Mouse (Mus musculus): ENCODE results near the gene Drap1. TPM values are rescaled to one million over a fixed set of nuclear protein-coding genes. Genes with fewer than 3 reads are reported as not detected.

Gene Drap1
- total and polyA plus RNA-seq, 3 experiments, result 183 to 307 TPM; not detected in 1

DNA sequence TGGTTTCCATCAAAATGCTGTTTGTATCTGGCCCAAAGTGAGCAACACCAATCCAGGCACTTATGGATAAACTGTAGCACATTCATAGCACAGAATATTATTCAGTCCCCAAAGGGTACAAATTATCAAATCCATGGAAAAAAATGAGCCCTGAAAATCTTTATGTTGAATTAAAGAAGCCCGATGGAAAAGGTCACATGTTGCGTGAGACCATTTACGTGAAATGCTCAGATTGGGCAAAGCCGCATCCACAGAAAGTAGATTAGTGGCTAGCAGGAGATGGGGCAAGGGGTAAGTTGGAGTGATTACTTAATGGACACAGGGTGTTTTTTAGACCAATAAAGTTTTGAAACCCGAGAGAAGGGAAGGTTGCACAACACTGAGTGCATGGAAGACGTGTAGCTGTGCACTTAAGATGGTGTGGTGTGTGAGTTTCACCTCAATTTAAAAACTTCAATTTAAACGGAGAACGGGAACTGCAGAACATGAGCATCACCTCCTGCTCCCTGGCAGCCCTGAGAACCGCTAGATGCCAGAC is 19.7 kb upstream of the Drap1 start:
- Histone ChIP-seq H3K27me3 (ENCODE audit: control insufficient read depth in 1 of 2, insufficient read depth in 2 of 2, low read length in 2 of 2) (peaks cover 0 to 3% of the 10 kb centered on the region in 2 experiments; a peak in 1 of 4 replicates), H3K4me3 (ENCODE audit: control insufficient read depth in 1 of 2, insufficient read depth in 1 of 2, low read depth in 2 of 2, low read length in 2 of 2) (no peak overlapping the region), H3K9ac (ENCODE audit: control insufficient read depth, low read depth, low read length, poor library complexity, severe bottlenecking) (no peak overlapping the region), H3K36me3 (ENCODE audit: control insufficient read depth in 1 of 2, insufficient read depth in 2 of 2, low read length in 2 of 2) (no peaks in the 10 kb centered on the region; a peak in 1 of 4 replicates), H3K4me1 (ENCODE audit: control insufficient read depth in 1 of 2, insufficient read depth in 2 of 2, low read length in 2 of 2) (peaks cover 0 to 16% of the 10 kb centered on the region in 2 experiments; a peak in 3 of 4 replicates), H3K79me2 (ENCODE audit: control insufficient read depth, insufficient read depth, low read length, poor library complexity) (peaks cover 6% of the 10 kb centered on the region; the same call in 1 of the 2 replicates), H3K27ac (ENCODE audit: control insufficient read depth, low read depth, low read length) (no peak overlapping the region), H3K9me3 (replicated peaks; ENCODE audit: insufficient read depth, low read length) (no peaks in the 10 kb centered on the region)
- no peak for DNase-seq (ENCODE audit: low read depth, low spot score)
- no peak for TF ChIP-seq USF2 (IDR thresholded peaks at IDR 0.05; ENCODE audit: borderline replicate concordance in 1 of 2, insufficient read depth in 1 of 2, low read depth in 1 of 2, low read length in 2 of 2)
- no peak for TF ChIP-seq RAD21 (IDR thresholded peaks at IDR 0.05; ENCODE audit: low read depth, low read length)
- no peak for TF ChIP-seq MAZ (IDR thresholded peaks at IDR 0.05; ENCODE audit: low read depth, low read length)
- TF ChIP-seq USF1 (IDR thresholded peaks at IDR 0.05; ENCODE audit: low read depth, low read length), result no peak
- TF ChIP-seq GATA1 (IDR thresholded peaks at IDR 0.05; ENCODE audit: low read depth, low read length), result no peak
- TF ChIP-seq ETS1 (IDR thresholded peaks at IDR 0.05; ENCODE audit: low read depth, low read length), result no peak
- TF ChIP-seq EP300 (IDR thresholded peaks at IDR 0.05; ENCODE audit: low read depth in 1 of 2, low read length in 2 of 2), result no peak
- no peak for TF ChIP-seq NELFE (IDR thresholded peaks at IDR 0.05; ENCODE audit: low read depth, low read length)
- TF ChIP-seq SIN3A (IDR thresholded peaks at IDR 0.05; ENCODE audit: low read length), result no peak
- no peak for TF ChIP-seq BHLHE40 (IDR thresholded peaks at IDR 0.05; ENCODE audit: borderline replicate concordance, low read depth, low read length)
- TF ChIP-seq ELF1 (IDR thresholded peaks at IDR 0.05; ENCODE audit: low read depth, low read length), result no peak
- TF ChIP-seq POLR2AphosphoS5 (IDR thresholded peaks at IDR 0.05; ENCODE audit: borderline replicate concordance, low read depth, low read length), result no peak
- no peak for TF ChIP-seq ZKSCAN1 (IDR thresholded peaks at IDR 0.05; ENCODE audit: low read depth, low read length)
- no peak for TF ChIP-seq MYB (IDR thresholded peaks at IDR 0.05; ENCODE audit: low read depth, low read length)
- TF ChIP-seq MYC (IDR thresholded peaks at IDR 0.05; ENCODE audit: low read depth, low read length), result no peak

DNA sequence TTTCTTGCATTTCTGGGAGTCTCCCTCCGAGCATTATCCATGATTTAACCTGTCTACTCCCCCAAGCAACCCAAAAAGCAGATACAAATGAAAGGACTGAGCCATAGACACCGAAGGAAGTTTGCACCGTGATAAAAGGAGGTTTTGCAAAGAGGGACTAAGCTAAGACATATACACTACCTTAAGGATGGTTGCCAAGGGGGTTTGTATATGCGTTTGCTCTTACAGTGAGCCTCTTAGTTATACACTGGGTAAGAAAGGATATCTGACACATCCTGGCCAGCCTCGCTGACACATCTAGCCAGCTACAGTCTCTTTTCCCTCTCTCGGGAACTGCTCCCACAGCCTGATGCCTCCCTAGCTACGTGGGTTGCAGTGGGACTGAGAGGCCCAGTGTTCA is 9.2 kb upstream of the Drap1 start:
- TF ChIP-seq POLR2AphosphoS2 (IDR thresholded peaks at IDR 0.05; ENCODE audit: low read length) (no peak), ELF1 (IDR thresholded peaks at IDR 0.05; ENCODE audit: low read depth, low read length) (no peak), ETS1 (IDR thresholded peaks at IDR 0.05; ENCODE audit: low read depth, low read length) (no peak), MYB (IDR thresholded peaks at IDR 0.05; ENCODE audit: low read depth, low read length) (no peak), HCFC1 (IDR thresholded peaks at IDR 0.05; ENCODE audit: low read depth, low read length) (no peak), USF1 (IDR thresholded peaks at IDR 0.05; ENCODE audit: low read depth, low read length) (no peak), MAX (IDR thresholded peaks at IDR 0.05; ENCODE audit: low read length) (no peak), ZC3H11A (IDR thresholded peaks at IDR 0.05; ENCODE audit: low read depth, low read length) (no peak), KAT2A (conservative IDR thresholded peaks at IDR 0.05; ENCODE audit: low read depth, low read length) (no peak)
- H3K4me1 ChIP-seq (ENCODE audit: control insufficient read depth in 1 of 2, insufficient read depth in 2 of 2, low read length in 2 of 2), result peaks cover 5 to 16% of the 10 kb centered on the region in 2 experiments
- no peaks in the 10 kb centered on the region for H3K27me3 ChIP-seq (ENCODE audit: control insufficient read depth in 1 of 2, insufficient read depth in 2 of 2, low read length in 2 of 2)
- H3K4me3 ChIP-seq (ENCODE audit: control insufficient read depth in 1 of 2, insufficient read depth in 1 of 2, low read depth in 2 of 2, low read length in 2 of 2), result peak overlapping the region; percentile 70 to 71
- H3K9me3 ChIP-seq (replicated peaks; ENCODE audit: insufficient read depth, low read length), result no peaks in the 10 kb centered on the region
- peaks cover 0 to 9% of the 10 kb centered on the region in 2 experiments; a peak in 2 of 4 replicates for H3K36me3 ChIP-seq (ENCODE audit: control insufficient read depth in 1 of 2, insufficient read depth in 2 of 2, low read length in 2 of 2)
- H3K27ac ChIP-seq (ENCODE audit: control insufficient read depth, low read depth, low read length), result peak overlapping the region; percentile 53
- no peaks in the 10 kb centered on the region; the same call in 1 of the 2 replicates for H3K79me2 ChIP-seq (ENCODE audit: control insufficient read depth, insufficient read depth, low read length, poor library complexity)
- no peak for DNase-seq (ENCODE audit: low read depth, low spot score)
- peak overlapping the region; percentile 79 for H3K9ac ChIP-seq (ENCODE audit: control insufficient read depth, low read depth, low read length, poor library complexity, severe bottlenecking)
